In genomic region chr4:4875257-4875656, GRCm38 (mm10) we compare ENCODE assay signal across 12 mouse cellular contexts.
A peak's percentile ranks its signal among the peaks of the same experiment; 100 is the strongest.
DNase-seq lines count a peak whose midpoint lies in the region; ATAC-seq lines count a peak whose summit lies in the region.
"Had no signal": no experiment of that assay in that cellular context is flagged by ENCODE, and none has a peak within 500 bp of the region (broad histone marks: within the 10 kb centered on the region; RNA-seq: fewer than 3 reads in every experiment).

No protein-coding gene starts in this region.

- intact Hi-C loops in heart, postnatal 10 days (cut with DNase I) = no loop called here

- H3K4me3 ChIP-seq in heart, embryonic 10.5 days = no peak overlapping the region
- H3K4me3 ChIP-seq in lung, embryonic 15.5 days = no peak overlapping the region
- H3K4me3 ChIP-seq: erythroblast, embryonic 14.5 days; hindbrain, embryonic 10.5 days; limb, embryonic 12.5 days had no signal

- no peaks in the 10 kb centered on the region for H3K4me1 ChIP-seq in heart, embryonic 10.5 days
- H3K4me1 ChIP-seq in lung, embryonic 15.5 days = no peaks in the 10 kb centered on the region
- H3K4me1 ChIP-seq: hindbrain, embryonic 10.5 days; limb, embryonic 12.5 days had no signal

- H3K9me3 ChIP-seq in heart, embryonic 10.5 days = no peaks in the 10 kb centered on the region
- H3K9me3 ChIP-seq in lung, embryonic 15.5 days = no peaks in the 10 kb centered on the region
- H3K9me3 ChIP-seq: hindbrain, embryonic 10.5 days had no signal

- no peaks in the 10 kb centered on the region for H3K27me3 ChIP-seq in heart, embryonic 10.5 days (ENCODE audit: insufficient read depth, poor library complexity, severe bottlenecking)
- no peaks in the 10 kb centered on the region for H3K27me3 ChIP-seq in lung, embryonic 15.5 days
- H3K27me3 ChIP-seq: limb, embryonic 12.5 days had no signal

- peak; percentile 37 to 42 for DNase-seq in heart, postnatal 10 days
- DNase-seq in heart, embryonic 10.5 days (ENCODE audit: low spot score) = no peak
- DNase-seq in lung, postnatal 14 days = no peak
- DNase-seq in fibroblast of lung, adult 2 months (ENCODE audit: low read depth) = peak; percentile 27
- DNase-seq in layer of hippocampus, postnatal 10 days (ENCODE audit: low spot score in 2 of 2) = peak; percentile 6 to 30
- no peak for DNase-seq in c-Kit-positive CD71-positive TER-119-positive erythroid progenitor cells, embryonic 14.5 days (ENCODE audit: low spot score)
- DNase-seq in adrenal gland, adult 8-10 months = no peak
- DNase-seq: cerebellum, adult 11-12 months had no signal

- no peak overlapping the region for H3K4me2 ChIP-seq in lung, embryonic 15.5 days
- H3K4me2 ChIP-seq: limb, embryonic 12.5 days had no signal

- H3K27ac ChIP-seq in heart, embryonic 10.5 days = no peak overlapping the region
- no peak overlapping the region for H3K27ac ChIP-seq in lung, embryonic 15.5 days
- H3K27ac ChIP-seq: hindbrain, embryonic 10.5 days; limb, embryonic 12.5 days had no signal

- H3K9ac ChIP-seq in lung, embryonic 15.5 days = no peak overlapping the region
- H3K9ac ChIP-seq: limb, embryonic 12.5 days had no signal

- H3K36me3 ChIP-seq in heart, embryonic 10.5 days = no peaks in the 10 kb centered on the region
- H3K36me3 ChIP-seq in lung, embryonic 15.5 days = no peaks in the 10 kb centered on the region
- H3K36me3 ChIP-seq: hindbrain, embryonic 10.5 days; limb, embryonic 12.5 days had no signal

- peak; percentile 35; the same call in 1 of the 2 replicates for ATAC-seq in lung, embryonic 15.5 days (ENCODE audit: borderline replicate concordance, extremely low read depth, low FRiP score, low TSS enrichment)

Comparison
In these comparisons a context has a peak if more than half of its experiments do, and no peak if none do; other contexts are left out.
1. DNase-seq: peak in heart, postnatal 10 days (2 of 2), fibroblast of lung, adult 2 months (single experiment) and layer of hippocampus, postnatal 10 days (2 of 2); none in heart, embryonic 10.5 days (single experiment), lung, postnatal 14 days (single experiment), c-Kit-positive CD71-positive TER-119-positive erythroid progenitor cells, embryonic 14.5 days (single experiment) and adrenal gland, adult 8-10 months (single experiment).